Mouse (Mus musculus): ENCODE data around the gene 1500009C09Rik.

Gene 1500009C09Rik

DNA sequence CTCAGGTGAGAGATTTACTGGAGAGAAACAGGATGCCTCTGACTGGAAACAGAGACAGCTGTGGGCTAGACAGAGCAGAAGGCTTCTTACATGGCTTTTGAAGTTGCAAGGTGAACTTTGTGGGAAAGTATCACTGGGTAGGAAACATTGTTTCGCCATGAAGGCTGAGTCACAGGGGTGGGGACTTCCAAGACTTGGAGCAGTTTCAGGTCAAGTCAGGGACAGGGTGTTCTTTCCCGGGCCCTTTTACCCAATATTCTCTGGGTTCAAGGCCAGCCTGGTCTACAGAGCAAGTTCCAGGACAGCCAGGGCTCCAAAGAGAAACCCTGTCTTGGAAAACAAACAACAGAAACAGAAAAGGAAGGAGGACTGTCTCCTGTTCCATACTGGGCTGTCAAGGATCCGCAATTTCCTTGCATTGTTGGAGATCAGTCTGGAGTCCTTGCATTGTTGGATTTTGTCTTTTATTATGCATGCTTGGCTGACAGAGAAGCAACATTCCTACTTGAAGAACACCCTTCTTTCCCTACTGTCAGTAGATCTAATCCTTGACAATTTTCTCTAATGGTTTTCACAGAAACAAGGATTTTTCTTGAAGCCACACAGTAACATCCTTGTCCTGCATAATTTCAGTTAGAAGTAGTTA lies 4.9 kb upstream of the 1500009C09Rik start:
- no peak for DNase-seq (ENCODE audit: extremely low spot score, low spot score)

DNA sequence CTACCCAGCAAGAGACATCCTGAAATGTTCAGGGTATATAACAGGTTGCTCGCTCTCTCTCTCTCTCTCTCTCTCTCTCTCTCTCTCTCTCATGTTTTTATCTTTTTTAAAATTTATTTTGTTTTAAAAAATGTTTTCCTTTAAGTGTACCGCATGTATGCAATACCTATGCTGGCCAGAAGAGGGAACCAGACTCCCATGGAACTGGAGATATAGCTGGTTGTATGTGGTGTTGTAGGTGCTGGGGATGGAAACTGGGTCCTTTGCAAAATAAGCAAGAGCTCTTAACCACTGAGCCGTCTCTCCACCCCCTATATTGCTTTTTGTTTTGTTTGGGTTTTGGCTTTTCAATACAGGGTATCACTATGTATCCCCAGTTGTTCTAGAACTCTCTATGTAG lies 618 bp upstream of the 1500009C09Rik start:
- DNase-seq (ENCODE audit: extremely low spot score, low spot score): no peak

DNA sequence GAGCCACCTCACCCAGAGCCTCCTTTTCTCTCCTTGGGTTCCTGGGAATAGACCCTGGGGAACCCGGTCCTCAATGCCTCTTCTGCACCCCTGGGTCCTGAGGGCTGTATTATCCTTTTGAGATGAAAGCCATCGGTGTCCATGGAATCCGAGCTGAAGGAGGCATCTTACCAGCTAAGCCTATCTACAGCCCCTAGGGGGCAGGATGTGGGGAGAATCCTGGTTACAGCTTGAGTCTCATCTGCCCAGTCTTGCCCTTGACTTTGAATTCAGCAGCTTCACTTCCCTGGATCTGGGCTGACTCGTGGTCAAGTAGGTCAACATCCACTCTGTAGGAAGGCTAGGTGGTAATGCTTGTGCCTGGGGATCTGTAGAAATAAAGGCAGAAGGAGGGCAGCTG lies 3.1 kb downstream of the 1500009C09Rik start:
- DNase-seq (ENCODE audit: extremely low spot score, low spot score): no peak

DNA sequence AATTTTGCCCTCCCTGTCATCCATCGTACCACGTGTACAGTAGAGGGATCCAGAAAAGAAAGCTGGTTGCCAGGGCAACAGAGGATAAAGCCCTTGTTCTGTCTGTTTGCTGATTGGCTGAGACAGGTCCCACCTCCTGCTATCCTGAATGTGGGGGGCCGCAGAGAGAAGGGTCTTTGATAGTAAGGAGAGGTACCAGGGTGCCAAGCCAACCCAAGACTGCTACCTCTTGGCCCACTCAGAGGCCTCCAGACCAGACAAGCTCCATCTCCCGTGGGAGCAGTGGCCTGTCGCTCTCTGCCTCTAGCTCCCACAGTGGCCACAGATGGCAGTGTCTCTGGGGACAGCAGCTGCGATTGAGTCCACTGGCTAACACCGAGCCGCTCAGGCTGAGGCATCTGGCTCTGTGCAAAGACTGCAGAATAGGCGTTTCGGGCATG lies 3.8 kb downstream of the 1500009C09Rik start:
- DNase-seq (ENCODE audit: extremely low spot score, low spot score): peak; percentile 42

DNA sequence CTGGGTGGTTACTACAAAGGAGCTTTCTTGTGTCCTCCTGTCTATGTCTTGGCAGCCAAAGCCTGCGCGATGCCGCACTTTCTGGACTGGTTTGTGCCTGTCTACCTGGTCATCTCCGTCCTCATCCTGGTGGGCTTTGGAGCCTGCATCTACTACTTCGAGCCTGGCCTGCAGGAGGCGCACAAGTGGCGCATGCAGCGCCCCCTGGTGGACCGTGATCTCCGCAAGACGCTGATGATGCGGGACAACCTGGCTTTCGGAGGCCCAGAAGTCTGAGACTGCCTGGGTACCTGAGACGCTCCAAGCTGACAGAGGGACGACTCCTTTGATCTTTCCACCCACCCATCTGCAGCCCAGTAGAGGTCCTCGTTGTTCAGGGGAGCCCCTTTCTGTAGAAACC lies 7.3 kb downstream of the 1500009C09Rik start:
- peak; percentile 74 for DNase-seq (ENCODE audit: extremely low spot score, low spot score)

DNA sequence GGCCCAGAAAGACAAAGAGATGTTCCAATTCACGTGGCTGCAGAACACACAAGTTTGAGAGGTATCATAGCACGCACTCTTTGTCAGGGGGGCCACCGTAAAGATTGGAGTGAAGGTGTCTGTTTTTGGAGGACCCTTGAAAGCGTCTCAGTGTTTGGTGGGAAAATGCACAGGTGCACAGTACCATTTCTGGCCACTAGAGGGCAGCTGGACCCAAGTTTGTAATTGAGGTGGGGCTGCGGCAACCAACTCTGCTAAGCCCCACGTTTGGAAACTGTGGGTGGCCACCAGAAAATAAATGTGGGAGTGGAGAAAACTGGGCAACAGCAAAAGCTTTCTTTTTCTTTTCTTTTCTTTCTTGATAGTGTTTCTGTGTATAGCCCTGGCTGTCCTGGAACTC lies 14.2 kb downstream of the 1500009C09Rik start:
- peak; percentile 77 for DNase-seq (ENCODE audit: extremely low spot score, low spot score)

DNA sequence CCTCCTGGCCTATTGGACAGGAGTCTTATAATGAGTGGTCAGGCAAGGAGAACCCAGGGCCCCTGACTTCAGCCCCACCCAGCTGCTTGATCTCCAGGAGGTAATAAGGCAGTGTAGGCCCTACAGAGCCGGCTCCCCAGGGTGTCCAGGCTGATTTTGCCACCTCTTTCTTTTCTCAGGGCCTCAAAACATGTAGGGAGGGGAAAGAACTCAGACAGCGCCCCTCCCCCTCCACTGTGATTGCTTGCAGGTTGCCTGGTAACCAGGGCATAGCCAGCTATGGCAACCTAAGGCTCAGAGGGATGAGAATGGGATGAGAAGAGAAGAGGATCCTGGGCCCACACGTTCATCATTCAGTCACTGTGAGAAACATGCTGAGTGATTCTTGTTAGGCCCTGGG lies 16.0 kb downstream of the 1500009C09Rik start:
- DNase-seq (ENCODE audit: extremely low spot score, low spot score): peak; percentile 51

DNA sequence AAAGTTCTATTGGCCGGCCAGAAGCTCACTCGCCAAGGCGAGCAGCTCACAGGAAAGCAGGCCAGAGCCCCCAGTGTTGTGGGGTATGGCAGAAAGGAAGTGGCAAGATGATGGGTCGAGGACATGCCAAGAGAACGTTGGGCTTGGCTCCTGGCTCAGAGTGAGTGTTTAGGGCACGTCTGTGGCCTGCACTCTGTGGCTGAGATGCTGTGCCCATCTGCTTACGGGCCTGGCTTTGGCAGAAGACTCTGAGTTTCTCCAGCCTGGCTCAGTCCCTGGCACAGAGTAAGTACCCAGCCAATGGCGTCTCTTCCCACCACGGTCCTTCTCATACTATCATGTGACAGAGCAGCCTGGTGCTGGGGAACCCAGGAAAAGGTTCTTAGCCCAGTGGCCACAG lies 16.6 kb downstream of the 1500009C09Rik start:
- DNase-seq (ENCODE audit: extremely low spot score, low spot score): no peak

DNA sequence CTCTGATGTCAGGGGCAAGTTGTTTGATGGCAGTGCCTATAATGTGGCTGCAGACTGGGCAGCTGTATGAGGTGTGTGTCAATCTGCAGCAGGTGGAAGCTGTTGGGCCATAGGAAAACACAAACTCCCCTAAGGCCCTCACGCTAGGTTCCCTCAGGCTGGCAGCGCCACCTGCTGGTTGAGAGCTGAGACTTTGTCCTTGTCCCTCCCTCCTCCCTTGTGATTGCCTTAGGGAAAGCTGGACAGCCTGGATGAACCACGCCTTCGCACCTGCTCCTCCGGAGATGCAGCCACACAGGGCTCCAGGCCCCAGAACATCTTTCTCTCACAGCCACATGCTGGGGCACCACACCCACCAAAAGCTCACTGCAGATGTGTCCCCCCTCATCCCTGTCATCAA lies 19.0 kb downstream of the 1500009C09Rik start:
- peak; percentile 84 for DNase-seq (ENCODE audit: extremely low spot score, low spot score)

DNA sequence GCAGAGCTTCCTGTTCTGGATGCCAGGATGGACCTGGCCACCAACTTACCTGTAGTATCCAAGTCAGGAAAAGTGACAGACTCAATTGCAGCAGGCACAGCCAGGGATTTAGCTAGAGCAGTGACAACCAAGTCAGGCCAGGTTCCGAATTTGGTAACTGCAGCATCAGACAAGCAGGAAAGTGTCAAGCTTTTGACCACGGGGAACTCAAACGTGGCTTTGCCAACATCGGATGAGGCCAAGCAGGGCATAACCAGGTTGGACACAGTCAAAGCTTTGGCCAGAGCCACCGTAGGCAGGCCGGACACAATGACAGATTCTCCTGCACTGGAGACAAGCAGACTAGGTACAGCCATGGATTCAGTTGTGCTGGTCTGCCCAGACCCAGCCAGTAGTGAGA lies 20.1 kb downstream of the 1500009C09Rik start:
- no peak for DNase-seq (ENCODE audit: extremely low spot score, low spot score)

DNA sequence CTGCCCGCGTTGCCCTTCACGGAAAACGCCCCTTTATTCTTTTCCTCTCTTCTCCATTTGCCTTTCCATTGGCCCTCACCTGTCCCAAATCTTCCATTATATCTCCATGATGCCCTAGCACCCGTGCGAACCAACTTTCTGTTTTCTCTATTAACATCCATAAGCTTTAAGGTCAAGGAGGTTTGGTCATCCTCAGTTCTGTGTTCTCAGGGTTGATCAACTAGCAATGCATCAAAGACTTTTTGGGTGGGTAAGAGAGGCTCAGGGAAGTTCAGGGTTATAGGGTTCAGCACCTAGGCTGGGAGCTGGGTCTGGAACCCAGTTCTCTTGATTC lies 22.4 kb downstream of the 1500009C09Rik start, which contains the start of gene Sept3:
Gene Sept3, plus strand, starts transcription at position 301 of the 334 bp plus-strand sequence.
- DNase-seq (ENCODE audit: extremely low spot score, low spot score): no peak

DNA sequence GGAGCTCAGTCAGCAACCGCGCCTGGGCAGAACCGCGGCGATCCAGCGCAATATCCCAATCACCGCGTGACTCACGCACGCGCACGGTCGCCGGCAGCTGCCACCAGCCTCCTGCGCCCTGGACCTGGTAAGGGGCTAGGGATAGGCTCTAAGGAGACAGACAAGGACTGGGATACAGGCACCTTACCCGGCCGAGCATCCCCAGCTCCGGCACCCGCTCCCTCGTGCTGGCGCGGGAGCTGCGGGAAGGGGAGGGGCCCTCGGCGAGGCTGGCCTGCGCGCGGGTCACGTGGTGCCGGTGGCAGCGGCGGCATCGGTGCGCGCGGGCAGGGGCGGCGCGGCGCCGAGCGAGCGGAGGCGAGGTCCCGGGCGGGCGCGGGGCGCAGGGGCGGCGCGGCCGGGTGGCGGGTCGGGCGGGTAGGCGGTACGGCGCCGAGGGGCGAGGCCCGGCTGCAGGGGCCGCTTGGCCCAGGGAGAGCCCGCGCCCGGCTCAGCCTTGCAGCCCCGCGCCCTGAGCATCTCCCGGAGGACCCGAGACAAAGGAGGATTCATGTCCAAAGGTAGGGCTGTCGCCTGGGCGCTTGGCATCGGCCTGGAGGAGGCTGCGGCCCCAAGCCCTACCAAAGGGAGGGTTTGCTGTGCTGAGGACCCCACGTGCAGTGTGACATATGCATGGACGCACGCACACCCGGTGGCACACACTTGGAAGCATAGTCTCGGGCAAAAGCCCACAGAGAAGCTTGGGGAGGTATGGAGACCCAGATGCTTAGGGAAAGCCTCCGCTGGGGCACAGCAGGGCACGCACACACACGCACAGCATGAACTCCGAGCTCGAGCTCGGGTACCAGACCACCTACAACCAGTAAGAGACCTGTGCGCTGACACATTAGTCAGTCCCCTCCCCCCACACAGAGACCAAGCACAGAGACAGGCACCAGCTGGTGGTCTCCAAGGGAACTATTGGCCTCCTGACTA lies 23.0 kb downstream of the 1500009C09Rik start:
- DNase-seq (ENCODE audit: extremely low spot score, low spot score): peak; percentile 77

DNA sequence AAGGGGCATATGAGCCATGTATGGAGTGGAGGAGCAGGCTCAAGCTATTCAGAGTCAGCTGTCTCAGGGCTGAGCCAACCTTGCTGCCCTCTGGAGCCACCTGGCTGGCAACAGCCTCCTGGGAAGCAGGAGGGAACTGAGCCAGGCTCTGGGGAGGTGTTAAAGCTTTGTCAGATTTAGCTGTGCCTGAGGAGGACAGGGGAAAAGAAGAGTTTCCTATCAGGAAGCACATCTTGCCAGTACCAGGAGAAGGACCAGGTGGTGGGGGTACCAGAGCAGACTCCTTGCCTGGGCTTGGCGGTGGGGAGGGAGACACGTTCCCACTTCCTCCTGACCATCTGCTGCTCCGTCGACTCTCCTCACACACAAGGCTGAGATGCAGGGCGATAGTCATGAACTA lies 25.4 kb downstream of the 1500009C09Rik start:
- DNase-seq (ENCODE audit: extremely low spot score, low spot score): no peak

DNA sequence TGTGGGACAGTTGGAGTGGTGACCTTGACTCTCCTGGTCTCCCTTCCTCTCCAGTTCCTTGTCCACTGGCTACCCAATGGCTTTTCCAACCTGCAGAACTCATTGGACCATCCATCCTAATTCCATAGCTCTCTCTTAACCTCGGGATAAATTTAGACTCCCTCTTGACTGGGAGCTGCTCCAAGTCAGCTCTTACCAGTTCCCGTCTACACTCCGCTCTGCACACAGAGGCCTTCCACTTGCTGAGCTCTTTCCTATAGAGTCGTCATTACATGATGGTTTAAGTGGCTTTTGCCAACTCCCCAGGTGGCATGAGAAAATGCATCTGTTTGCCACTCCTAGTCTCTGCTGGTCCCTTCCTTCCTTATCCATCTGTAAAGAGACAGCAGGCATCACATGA lies 28.4 kb downstream of the 1500009C09Rik start:
- no peak for DNase-seq (ENCODE audit: extremely low spot score, low spot score)

DNA sequence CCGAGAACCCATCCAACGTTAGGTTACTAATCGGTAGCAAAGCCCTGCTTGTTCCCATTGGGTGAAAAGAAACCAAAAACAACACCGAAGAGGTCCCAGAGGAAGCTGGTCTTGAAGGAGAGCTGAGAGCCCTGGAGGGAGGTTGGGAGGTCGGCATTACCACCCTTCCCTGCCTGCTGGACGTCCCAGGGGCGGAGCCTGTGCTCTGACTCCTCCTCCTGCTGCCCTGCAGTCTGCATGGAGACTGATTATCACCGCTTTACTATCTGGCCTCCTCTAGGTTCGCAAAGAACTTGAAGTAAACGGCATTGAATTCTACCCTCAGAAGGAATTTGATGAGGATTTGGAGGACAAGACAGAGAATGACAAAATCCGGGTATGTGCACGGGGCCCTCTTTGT lies 34.0 kb downstream of the 1500009C09Rik start:
- no peak for DNase-seq (ENCODE audit: extremely low spot score, low spot score)

DNA sequence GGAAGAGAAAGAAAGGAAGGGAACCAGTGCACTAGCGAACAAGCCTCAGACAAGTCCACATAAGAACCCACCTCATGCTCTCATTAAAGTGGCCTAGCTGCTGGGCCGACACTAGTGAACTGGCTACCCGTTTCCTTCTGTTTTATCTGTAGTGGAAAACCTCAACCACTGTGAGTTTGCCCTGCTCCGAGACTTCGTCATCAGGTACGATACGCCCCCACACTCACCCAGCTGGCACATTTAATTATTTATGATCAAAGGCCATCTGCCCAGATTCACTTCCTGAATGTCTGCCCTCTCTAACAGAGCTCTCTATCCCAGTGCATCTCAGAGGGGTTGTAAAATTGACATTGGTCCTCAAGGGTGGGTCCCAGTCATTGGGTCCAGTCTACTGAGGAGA lies 38.1 kb downstream of the 1500009C09Rik start:
- DNase-seq (ENCODE audit: extremely low spot score, low spot score): no peak

DNA sequence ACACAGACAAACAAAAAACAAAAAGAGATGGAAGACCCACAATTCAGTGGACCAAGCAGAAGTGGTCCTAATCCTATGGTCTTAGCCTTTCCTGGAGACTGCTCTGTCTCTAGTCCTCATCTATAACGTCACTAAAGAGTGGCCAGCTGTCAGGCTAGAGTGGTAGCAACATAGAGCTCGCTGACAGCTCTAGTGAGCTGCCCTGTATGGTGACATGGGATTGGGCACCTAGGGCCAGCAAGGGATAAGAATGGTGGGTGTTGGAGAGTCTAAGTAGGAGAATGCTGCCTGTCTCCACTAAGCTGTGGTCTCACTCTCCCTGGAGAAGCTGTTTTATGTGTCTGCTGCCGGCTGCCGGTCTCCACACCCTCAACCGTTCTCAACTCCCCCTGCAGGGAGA lies 40.7 kb downstream of the 1500009C09Rik start:
- DNase-seq (ENCODE audit: extremely low spot score, low spot score): no peak

DNA sequence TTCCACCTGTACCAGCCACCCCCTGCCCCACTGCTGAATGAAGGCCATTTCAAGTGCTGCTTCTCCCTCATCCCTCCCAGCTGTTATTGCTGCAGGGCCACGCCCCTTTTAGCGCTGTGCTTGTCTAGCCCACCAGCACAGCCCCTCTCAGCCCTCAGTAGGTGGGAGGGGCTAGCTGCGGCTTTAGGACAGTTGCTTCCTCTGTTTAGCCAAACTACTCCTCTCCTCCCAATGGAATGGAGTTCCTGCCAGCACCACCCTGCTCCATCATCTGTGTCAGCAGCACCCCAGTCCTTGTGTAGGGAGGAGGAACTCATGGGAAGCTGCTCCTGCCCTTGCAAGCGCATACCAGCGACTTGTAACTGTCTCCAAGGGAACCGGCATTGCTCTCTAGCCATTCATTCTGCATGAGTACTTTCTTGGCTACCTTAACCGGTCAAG lies 41.1 kb downstream of the 1500009C09Rik start:
- DNase-seq (ENCODE audit: extremely low spot score, low spot score): peak; percentile 57

DNA sequence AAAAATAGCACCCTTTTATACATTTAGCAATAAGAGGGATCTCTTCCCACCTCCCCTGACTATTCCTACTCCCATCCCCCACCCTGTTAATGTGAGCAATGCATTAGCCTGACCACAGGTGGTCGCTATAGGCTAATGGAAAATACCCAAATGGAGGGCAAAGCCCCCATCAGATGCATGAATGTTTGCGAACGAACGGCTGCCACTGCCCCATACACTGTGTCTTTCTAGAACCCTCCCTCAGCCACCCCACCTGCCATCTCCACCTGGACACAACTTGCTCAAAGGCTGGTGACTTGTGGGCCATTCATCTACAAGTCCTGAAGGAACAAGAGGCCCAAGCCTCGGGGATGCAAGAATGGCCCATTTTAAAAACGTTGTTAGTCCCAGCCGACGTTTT lies 41.9 kb downstream of the 1500009C09Rik start:
- no peak for DNase-seq (ENCODE audit: extremely low spot score, low spot score)

DNA sequence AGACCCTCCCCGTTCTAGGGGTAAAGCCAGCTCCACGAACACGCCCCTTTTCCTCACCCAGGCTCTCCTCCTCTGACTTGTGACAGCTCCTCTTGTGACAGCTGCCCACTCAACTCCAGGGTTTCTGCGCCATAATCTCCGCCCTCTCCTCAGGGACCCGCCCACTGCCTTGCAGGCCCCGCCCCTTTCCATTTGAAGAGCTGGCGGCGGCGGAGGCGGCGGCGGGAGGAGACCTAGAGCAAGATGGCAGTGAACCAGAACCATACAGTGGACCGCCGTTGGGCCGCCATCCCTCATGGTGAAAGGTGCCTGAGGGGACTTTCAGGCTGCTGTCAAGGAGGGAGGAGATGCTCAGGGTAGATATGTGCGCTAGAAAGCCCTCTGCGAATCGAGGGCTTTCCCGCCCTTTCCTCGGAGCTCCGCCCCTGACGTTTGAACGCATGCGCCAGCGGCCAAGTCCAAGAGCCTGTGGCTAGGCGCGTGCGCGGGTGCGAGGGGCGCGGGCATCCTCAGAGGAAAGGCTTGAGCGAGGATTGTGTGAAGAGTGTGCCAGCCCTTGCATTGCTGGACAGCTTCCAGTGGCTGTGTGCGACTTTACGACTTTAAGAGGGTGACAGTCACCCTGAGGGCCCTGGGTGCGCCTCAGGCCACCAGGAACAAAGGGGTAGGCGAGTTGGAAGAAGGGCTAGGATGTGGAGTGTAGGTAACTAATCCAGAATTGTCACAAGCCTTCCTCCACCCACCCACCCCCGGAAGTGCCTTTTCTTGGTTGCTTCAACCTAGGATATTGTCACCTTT lies 46.8 kb downstream of the 1500009C09Rik start, which contains the start of gene Wbp2nl:
Gene Wbp2nl, plus strand, starts transcription at position 191 of the 798 bp plus-strand sequence.
- DNase-seq (ENCODE audit: extremely low spot score, low spot score): peak; percentile 19

DNA sequence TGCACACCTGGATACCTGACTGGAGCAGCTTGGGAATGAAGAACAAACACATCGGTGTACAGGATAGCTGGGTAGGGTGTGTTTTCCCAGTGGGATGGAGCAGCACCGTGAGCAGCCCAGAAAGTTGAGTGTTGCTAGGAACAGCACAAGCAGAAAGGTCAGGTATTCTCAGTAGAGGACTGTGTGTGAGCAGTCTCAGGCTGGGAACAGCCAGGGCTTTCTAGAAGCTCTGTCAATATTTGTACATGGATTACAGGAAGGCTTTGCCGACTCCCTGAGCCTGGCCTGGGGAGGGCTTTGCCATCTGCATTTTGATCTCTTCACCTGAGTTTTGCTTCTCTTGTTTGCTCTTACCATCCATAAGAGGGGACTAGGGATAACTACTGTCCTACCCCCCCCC lies 54.9 kb downstream of the 1500009C09Rik start:
- DNase-seq (ENCODE audit: extremely low spot score, low spot score): no peak

DNA sequence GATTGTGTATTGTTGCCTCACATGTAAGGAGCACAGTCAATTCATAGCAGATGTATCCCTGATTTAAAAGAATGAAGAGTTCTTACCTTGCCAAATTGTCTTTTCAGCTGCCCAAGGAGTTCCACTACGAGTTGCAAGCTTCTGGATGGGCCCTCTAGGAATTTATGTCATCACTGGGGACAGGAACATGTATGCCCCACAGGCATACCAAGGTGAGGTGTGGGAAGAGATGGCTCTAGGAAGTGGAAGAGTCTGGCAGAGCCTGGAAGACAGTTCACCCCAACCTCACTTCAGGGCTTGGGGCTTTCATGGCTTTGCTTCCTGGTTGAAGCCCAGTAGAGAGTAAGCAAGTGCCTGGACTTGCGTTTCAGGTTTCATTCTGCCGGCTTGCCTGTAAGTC lies 56.2 kb downstream of the 1500009C09Rik start:
- DNase-seq (ENCODE audit: extremely low spot score, low spot score): no peak
